Mouse (Mus musculus): Measurements from ENCODE around the gene Rpl13a.

The Rpl13a gene

DNA sequence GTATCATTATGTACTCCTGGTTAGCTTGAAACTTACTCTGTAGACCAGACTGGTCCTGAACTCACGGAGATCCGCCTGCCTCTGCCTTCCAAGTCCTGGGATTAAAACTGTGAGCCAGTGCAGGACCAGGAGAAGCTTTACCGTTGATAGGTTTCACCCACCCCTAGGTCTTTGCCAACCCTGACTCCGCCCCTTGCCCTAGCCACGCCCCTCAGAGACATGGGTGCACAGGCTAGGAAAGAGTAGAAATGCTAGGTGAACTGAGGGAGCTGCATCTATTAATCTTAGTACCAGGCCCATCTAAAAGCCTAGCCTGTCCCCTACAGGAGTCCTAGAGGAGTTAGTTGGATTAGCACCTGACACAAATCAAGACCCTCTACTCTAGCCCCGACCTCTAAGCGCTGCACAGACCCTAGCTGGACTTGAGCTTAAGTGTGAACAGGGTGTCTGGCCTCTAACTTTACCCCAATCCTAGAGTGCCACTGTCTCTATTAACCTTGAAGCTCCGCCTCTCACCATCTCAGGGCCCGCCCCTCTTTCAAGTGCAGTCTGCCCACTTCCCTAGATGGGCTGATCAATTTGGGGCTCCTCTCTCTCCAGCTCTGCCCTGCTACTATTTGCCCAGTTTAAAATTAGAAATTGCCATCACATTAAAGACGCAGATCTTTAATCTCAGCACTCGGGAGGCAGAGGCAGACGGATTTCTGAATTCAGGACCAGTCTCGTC is 38.1 kb downstream of the Rpl13a start:
- no peak for DNase-seq (ENCODE audit: low spot score)

DNA sequence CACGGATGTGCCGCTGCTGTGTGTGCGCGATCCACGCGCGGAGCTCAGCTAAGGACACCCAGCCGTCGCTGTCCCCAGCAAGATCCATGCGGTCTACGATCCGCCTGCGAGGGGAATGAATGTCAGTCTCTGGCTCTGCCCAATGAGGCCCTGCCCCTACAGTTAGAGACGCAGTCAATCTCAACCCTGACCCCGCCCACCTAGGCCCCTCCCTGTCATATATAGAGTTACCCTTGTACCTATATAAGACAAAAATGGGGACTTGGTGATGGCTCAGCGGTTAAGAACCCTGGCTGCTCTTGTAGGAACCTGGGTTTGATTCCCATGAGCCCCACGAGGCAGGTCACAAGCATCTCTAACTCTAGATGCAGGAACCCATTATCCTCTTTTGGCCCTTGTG is 40.0 kb downstream of the Rpl13a start:
- no peak for DNase-seq (ENCODE audit: low spot score)

DNA sequence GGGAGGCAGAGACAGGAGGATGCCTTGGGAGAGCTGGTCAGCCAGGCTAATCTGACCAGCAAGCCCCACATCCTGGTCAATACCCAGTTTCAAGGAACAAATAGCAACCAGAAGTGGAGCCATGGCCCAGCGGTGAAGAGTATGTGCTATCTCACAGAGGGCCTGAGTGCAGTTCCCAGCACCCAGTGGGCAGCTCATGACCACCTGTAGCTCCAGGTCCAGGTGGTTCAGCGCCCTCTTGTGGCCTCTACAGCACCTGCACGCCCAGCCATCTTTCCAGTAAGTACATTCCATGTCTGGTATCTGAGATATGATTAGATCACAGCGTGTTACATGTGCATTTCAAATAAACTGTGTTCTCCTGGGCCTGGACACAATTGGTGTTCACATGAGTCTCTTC is 42.5 kb downstream of the Rpl13a start:
- DNase-seq (ENCODE audit: low spot score): no peak

DNA sequence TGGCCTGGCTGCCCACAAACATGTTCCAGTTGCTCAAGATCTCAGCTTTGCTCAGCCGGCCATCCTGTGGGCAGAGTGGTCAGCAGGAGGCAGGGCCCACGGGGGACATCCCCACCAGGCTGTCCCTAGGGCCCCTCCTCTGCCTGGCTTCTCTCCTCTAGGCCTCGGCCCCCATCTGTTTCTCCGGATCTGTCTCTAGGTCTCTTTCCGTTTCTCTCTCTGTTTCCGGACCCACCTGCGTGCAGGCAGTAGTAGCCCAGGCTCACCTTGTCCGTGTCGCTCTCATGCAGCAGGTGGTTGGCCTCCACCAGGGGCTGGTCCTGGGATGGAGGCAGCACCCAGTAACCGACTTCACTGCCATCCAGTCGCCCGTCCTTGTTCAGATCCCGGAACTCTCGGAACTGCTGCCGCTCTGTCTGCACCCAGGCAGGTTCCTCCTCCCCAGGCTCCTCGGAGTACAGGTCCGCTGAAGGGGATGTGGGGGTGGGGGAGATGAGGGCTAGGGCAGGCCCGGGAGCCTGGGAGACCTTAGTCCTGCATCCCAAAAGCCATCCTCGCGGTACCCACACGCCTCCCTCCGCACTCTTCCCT is 45.2 kb downstream of the Rpl13a start:
- no peak for DNase-seq (ENCODE audit: low spot score)

DNA sequence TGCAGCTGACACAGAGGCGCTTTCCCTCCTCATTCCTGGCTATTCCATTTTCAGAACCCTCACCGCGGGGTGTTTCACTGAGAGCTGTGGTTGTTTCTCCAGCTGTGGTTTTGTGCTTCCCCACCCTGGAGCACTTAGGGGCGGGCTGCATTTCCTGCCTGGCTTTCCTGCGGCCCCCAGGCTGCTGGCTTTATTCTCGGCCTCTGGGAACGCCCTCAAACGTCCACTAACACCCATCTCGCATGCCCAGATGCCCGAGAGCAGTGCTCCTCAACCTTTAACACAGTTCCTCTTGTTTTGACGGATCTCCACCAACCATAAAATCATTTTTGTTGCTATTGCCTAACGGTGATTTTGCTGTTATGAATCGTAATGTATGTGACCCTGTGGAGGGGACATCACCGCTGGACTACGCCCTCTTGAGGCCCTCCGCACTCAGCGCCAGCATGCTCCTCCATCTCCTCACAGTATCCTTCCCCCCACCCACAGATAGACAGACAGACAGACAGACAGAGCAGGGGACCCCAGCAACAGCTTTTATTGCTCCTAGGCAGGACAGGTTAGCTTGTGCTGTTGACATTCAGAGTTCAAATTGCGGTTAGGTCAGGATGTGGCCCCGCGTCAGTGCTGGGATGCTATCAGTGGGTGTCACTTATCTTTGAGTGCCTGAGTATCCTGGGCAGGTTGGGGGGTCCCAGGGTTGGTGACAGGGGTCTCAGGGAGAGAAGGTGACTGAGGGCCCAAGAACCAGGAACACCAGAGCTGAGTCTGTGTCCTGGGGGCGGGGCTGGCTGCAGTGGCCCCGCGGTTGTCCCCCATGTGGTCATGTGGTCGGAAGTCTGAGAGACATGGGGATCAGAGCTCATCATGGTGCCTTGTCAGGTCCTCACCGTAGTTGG is 45.9 kb downstream of the Rpl13a start:
- no peak for DNase-seq (ENCODE audit: low spot score)

DNA sequence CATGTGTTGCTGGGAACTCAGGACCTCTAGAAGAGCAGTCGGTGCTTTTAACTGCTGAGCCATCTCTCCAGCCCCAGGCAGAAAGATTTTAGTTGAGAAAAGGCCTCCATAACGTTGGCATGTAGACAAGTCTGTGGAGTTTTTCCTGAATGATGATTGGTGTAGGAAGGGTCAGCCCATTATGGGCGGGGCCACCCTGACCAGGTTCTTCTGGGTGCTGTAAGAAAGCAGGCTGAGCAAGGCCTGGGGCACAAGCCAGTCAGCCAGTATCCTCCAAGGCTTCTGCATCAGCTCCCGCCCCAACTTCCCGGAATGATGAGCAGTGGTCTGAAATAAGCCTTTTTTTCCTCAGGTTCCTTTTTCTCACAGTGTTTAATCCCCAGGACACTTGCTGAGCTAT is 47.5 kb downstream of the Rpl13a start:
- DNase-seq (ENCODE audit: low spot score): no peak

DNA sequence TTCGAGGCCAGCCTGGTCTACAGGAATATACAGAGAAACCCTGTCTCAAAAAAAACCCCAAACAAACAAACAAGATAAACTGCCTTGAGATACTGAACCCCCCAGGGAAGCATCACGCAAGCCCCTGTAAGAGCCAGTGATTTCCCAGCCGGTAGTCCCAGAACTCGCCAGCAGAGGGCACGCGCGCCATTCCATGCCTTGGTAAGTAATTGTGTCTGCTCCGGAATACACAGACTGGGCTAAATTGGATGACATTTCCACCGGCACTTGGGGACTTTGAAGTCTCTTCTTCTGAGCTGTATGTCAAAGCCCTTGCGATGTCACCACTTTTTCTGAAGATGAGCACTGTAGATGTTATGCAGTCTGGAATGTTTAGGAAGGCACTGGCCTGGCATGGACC is 48.7 kb downstream of the Rpl13a start:
- peak; percentile 97 for DNase-seq (ENCODE audit: low spot score)

DNA sequence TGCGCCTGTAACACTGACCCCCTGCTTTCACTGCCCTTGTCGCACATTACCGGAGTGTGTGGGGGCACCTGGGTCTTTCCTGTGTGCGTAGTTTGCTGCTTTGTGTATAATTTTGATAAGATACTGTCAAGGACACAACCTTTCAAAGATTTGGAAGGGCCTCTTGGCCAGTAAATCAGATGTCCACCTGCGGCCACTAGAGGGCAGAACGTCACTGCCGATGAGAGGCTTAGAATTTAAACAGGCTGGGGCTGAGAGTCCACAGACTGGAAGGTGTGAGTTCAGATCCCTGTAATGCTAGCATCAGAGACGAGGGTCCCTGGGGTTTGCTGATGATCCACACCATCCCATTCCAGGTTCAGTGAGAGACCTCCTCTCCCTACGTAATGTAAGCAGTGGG is 50.0 kb downstream of the Rpl13a start:
- peak; percentile 80 for DNase-seq (ENCODE audit: low spot score)

DNA sequence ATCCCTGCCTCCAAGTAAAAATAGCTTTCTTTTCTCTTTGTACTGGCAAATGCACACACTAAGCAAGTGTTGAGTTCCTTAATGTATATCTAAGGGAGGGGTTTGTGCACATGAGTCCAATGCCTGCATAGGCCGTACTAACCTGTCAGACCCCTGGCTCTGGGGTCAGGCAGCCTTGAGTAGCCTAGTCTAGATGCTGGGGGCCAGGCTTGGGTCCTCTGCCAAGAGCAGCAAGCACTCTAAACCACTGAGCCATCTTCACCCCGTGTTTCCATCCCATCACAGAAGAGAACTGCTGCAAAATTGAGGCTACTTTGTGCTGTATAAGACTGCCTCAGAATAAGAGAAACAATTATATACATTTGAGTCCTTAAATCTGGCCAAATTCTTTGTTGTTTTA is 50.7 kb downstream of the Rpl13a start:
- no peak for DNase-seq (ENCODE audit: low spot score)

DNA sequence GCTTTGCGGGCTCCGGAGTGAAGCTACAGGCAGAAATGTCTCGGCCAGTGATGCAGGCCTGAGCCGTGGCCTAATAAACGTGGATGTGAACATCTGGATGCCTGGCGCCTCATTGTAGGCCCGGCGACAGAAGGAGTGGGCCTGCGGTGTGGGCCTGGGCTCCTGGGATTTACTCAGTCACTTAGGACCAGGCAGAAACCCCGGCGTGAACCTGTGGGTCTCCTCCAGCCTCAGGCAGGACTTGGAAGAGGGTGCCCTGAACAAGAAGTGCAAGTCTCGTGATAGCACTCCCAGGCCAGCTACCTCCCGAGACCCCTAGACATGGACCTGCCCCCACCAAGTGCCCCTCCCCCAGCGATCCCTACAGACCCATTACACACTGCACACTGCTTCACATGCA is 51.2 kb downstream of the Rpl13a start:
- no peak for DNase-seq (ENCODE audit: low spot score)

DNA sequence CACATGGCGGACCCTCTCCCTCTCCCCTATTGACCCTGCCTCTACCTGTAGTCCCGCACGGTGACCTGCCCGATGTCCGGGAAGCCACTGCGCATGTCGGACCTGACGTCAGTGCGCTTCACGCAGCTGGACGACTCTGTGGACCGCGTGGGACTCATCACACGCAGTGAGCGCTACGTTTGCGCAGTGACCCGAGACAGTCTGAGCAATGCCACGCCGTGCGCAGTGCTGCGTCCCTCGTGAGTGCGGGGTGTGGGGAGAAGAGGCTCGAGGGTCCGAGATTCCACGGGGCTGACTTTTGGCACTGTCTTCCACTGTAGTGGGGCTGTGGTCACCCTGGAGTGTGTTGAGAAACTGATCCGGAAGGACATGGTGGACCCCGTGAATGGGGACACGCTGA is 52.1 kb downstream of the Rpl13a start:
- DNase-seq (ENCODE audit: low spot score): no peak

All from retina, embryonic 14.5 days (tissue).